8 mouse cellular contexts compared by ENCODE assay signal in genomic region chr12:104472601-104473424, GRCm38 (mm10). TPM values are rescaled to one million over a fixed set of nuclear protein-coding genes. Genes with fewer than 3 reads are reported as not detected.
DNase-seq lines count a peak whose midpoint lies in the region; ATAC-seq lines count a peak whose summit lies in the region.

Gene Gsc, minus strand, starts transcription at chr12:104473330.

- H3K9me3 ChIP-seq in megakaryocyte, embryonic 14.5 days = no peaks in the 10 kb centered on the region
- H3K9me3 ChIP-seq in heart, embryonic 16.5 days (replicated peaks; ENCODE audit: control insufficient read depth, low read length) = no peaks in the 10 kb centered on the region
- H3K9me3 ChIP-seq in limb, embryonic 13.5 days = no peaks in the 10 kb centered on the region

- peak within 1 kb of the TSS; percentile 90 for H3K4me3 ChIP-seq in megakaryocyte, embryonic 14.5 days (replicated peaks)
- peak within 1 kb of the TSS; percentile 70 for H3K4me3 ChIP-seq in heart, embryonic 16.5 days (ENCODE audit: low read length)
- peak within 1 kb of the TSS; percentile 66 for H3K4me3 ChIP-seq in limb, embryonic 13.5 days

- peaks cover 97% of the 10 kb centered on the region for H3K27me3 ChIP-seq in megakaryocyte, embryonic 14.5 days (replicated peaks)
- peaks cover 69% of the 10 kb centered on the region for H3K27me3 ChIP-seq in heart, embryonic 16.5 days (ENCODE audit: control insufficient read depth, insufficient read depth, low read length)
- H3K27me3 ChIP-seq in limb, embryonic 13.5 days = peaks cover 89% of the 10 kb centered on the region

- peaks cover 30% of the 10 kb centered on the region for H3K4me1 ChIP-seq in megakaryocyte, embryonic 14.5 days
- peaks cover 27% of the 10 kb centered on the region for H3K4me1 ChIP-seq in heart, embryonic 16.5 days (ENCODE audit: control insufficient read depth, insufficient read depth, low read length)
- peaks cover 43% of the 10 kb centered on the region for H3K4me1 ChIP-seq in limb, embryonic 13.5 days

- H3K27ac ChIP-seq in heart, embryonic 16.5 days (ENCODE audit: low read length) = no peak within 1 kb of the TSS
- peak within 1 kb of the TSS; percentile 85 for H3K27ac ChIP-seq in limb, embryonic 13.5 days

- no peaks in the 10 kb centered on the region for H3K36me3 ChIP-seq in megakaryocyte, embryonic 14.5 days (replicated peaks; ENCODE audit: low read length)
- H3K36me3 ChIP-seq in heart, embryonic 16.5 days (ENCODE audit: control insufficient read depth, insufficient read depth) = no peaks in the 10 kb centered on the region
- H3K36me3 ChIP-seq in limb, embryonic 13.5 days = no peaks in the 10 kb centered on the region

- peak within 1 kb of the TSS; percentile 12 for H3K9ac ChIP-seq in heart, embryonic 16.5 days (ENCODE audit: low read length)
- peak within 1 kb of the TSS; percentile 87 for H3K9ac ChIP-seq in limb, embryonic 13.5 days

- peak within 1 kb of the TSS; percentile 90 for H3K4me2 ChIP-seq in heart, embryonic 16.5 days (ENCODE audit: low read depth, low read length)
- peak within 1 kb of the TSS; percentile 92 for H3K4me2 ChIP-seq in limb, embryonic 13.5 days (replicated peaks)

- WGBS in heart, embryonic 16.5 days = under 1% methylated on average over 92 of the region's 97 CpGs
- under 1% methylated on average over 90 of the region's 97 CpGs for WGBS in limb, embryonic 13.5 days

- ATAC-seq in megakaryocyte, adult 5-6 weeks (ENCODE audit: poor library complexity, severe bottlenecking) = no peak
- peak; percentile 31; the same call in 1 of the 2 replicates for ATAC-seq in heart, embryonic 16.5 days (replicated peaks; ENCODE audit: extremely low read depth, insufficient read depth, low FRiP score)
- ATAC-seq in limb, embryonic 13.5 days (ENCODE audit: low FRiP score, low read depth) = peak; percentile 81

- DNase-seq in embryo, embryonic 9.5 days (ENCODE audit: extremely low spot score) = peak; percentile 78
- peak; percentile 83 for DNase-seq in neural tube, embryonic 10.5 days (ENCODE audit: extremely low spot score, low spot score)
- no peak for DNase-seq in spleen, postnatal 14 days (ENCODE audit: low spot score in 2 of 2)
- no peak for DNase-seq in frontal cortex, postnatal 25 days (ENCODE audit: low spot score in 2 of 2)

RNA-seq across cellular contexts. Expression of gene Gsc, which starts in this region (rescaled TPM):
- polyA plus RNA-seq in megakaryocyte, embryonic 14.5 days (2012; ENCODE audit: insufficient read depth, low replicate concordance) = not detected in 2 replicates
- not detected in 2 replicates for total RNA-seq in megakaryocyte, adult 5-6 weeks (2015)
- not detected in 2 replicates for total RNA-seq in megakaryocyte, adult 5-6 weeks (2017)
- polyA plus RNA-seq in heart, embryonic 16.5 days (2015; fragmentation: Nextera tagmentation; extraction: Ambion mirVana) = 0.39 and 0.43 TPM in 2 replicates
- 15.7 and 17.7 TPM in 2 replicates for polyA plus RNA-seq in limb, embryonic 13.5 days (2015; fragmentation: Nextera tagmentation; extraction: Ambion mirVana)

Comparison
In these comparisons a context has a peak if more than half of its experiments do, and no peak if none do; other contexts are left out.
1. RNA of gene Gsc (polyA plus RNA-seq): 15.7 to 17.7 TPM in limb, embryonic 13.5 days; 0.39 to 0.43 TPM in heart, embryonic 16.5 days and not detected in megakaryocyte, embryonic 14.5 days; every median in the first group is over 10 times any median in the second.
2. Peak in ATAC-seq, H3K4me3 ChIP-seq, H3K9ac ChIP-seq and H3K4me2 ChIP-seq in heart, embryonic 16.5 days; RNA of the gene not detected or under 1 TPM.
3. DNase-seq: peak in embryo, embryonic 9.5 days (single experiment) and neural tube, embryonic 10.5 days (single experiment); none in spleen, postnatal 14 days (0 of 2) and frontal cortex, postnatal 25 days (0 of 2).
4. Peak in every context shown above with its lines, with median percentiles within 50 percentile points of each other: H3K4me3 ChIP-seq.